Mouse (Mus musculus): ENCODE measurements around the gene Gm4491. TPM values are rescaled to one million over a fixed set of nuclear protein-coding genes. Genes with fewer than 3 reads are reported as not detected.
A peak's percentile ranks its signal among the peaks of the same experiment; 100 is the strongest.
"Not testable (repeated sequence)": the region's sequence is repeated elsewhere in the genome, so short reads cannot be mapped to it uniquely, and the experiment has no call there.

The Gm4491 gene
- polyA plus RNA-seq, 1 experiment, result not detected

DNA sequence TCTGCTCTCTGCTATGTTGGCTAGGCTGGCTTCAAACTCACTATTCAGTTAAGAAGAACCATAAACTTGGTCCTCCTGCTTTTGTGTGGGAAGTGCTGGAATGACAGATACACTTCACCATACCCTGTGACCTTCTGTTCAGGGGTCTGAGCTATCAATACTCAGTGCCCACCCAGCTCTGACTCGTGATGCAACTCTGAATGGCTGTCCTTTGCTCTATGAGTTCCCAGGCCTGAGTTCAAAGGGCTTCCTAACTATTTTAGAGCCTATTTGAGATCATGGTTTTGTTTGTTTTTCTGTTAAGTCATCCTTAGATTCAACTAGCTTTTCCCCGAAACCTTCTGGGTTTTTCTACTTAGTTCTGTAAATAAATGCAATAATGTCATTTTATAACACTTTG, 25.7 kb downstream of the Gm4491 start:
- Histone ChIP-seq H3K27ac (ENCODE audit: insufficient read depth, low read depth, low read length) (no peak overlapping the region), H3K4me3 (ENCODE audit: insufficient read depth, low read length) (no peak overlapping the region), H3K4me1 (ENCODE audit: control insufficient read depth, insufficient read depth, low read length) (no peaks in the 10 kb centered on the region)
- TF ChIP-seq CTCF (IDR thresholded peaks at IDR 0.05; ENCODE audit: low read depth, low read length), result no peak
- no peak for TF ChIP-seq POLR2A (IDR thresholded peaks at IDR 0.05; ENCODE audit: borderline replicate concordance, low read depth, low read length)

DNA sequence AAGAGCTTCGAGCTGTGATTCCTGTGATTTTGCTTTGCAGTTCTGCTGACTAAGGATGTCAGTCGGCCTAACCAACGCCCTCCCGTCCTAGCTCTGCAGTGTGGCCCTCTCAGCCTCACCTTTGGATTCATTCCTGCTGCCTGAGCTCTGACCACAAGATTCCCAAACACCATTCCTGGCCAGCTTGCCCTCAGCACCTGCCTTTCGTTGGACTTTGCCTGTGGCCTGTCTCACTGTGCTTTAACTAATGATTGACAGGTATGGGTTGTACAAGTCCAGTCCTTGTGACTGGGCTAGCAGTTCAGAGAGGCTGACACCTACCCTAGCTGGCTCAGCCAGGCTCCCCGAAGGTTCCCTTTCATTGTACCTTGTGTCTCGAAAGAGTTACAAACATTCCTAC, 26.6 kb downstream of the Gm4491 start:
- no peaks in the 10 kb centered on the region for H3K4me1 ChIP-seq (ENCODE audit: control insufficient read depth, insufficient read depth, low read length)
- no peak overlapping the region for H3K27ac ChIP-seq (ENCODE audit: insufficient read depth, low read depth, low read length)
- H3K4me3 ChIP-seq (ENCODE audit: insufficient read depth, low read length), result no peak overlapping the region
- TF ChIP-seq POLR2A (IDR thresholded peaks at IDR 0.05; ENCODE audit: borderline replicate concordance, low read depth, low read length) (no peak), CTCF (IDR thresholded peaks at IDR 0.05; ENCODE audit: low read depth, low read length) (no peak)

DNA sequence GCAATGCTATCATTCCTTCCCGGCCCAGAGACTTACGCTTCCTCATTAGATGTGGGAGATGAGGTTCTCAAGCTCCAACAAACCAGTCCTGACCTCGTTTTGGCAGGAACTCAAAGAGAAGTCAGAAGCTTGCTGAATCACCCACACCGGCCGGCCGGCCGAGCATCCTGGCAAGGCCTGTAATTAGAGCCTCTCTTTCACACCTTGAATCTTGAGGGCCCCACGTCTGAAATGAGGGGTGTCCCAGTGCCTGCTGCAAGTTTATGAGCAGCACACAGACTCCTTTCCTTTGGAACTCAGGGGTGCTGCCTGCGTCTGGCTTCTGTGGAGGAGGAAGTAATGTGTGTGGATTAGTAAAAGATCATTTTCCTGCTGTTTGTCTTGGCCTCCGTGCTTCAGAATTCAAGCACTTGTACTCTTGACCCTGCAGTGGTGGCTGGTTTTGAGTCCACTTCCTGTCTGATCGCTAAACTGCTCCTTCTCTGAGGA, 31.5 kb downstream of the Gm4491 start:
- no peak for TF ChIP-seq CTCF (IDR thresholded peaks at IDR 0.05; ENCODE audit: low read depth, low read length)
- no peak for TF ChIP-seq POLR2A (IDR thresholded peaks at IDR 0.05; ENCODE audit: borderline replicate concordance, low read depth, low read length)
- Histone ChIP-seq H3K4me3 (ENCODE audit: insufficient read depth, low read length) (no peak overlapping the region), H3K4me1 (ENCODE audit: control insufficient read depth, insufficient read depth, low read length) (no peaks in the 10 kb centered on the region), H3K27ac (ENCODE audit: insufficient read depth, low read depth, low read length) (no peak overlapping the region)

DNA sequence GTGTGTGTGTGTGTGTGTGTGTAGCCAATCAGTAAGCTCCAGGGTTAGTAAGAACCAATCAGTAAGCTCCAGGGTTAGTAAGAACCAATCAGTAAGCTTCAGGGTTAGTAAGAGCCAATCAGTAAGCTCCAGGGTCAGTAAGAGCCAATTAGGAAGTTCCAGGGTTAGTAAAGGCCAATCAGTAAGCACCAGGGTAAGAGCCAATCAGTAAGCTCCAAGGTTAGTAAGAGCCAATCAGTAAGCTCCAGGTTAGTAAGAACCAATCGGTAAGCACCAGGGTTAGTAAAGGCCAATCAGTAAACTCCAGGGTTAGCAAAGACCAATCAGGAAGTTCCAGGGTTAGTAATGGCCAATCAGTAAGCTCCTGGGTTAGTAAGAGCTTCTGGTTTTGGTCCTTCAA, 32.8 kb downstream of the Gm4491 start:
- no peaks in the 10 kb centered on the region for H3K4me1 ChIP-seq (ENCODE audit: control insufficient read depth, insufficient read depth, low read length)
- H3K4me3 ChIP-seq (ENCODE audit: insufficient read depth, low read length), result no peak overlapping the region
- H3K27ac ChIP-seq (ENCODE audit: insufficient read depth, low read depth, low read length), result no peak overlapping the region
- TF ChIP-seq CTCF (IDR thresholded peaks at IDR 0.05; ENCODE audit: low read depth, low read length) (no peak), POLR2A (IDR thresholded peaks at IDR 0.05; ENCODE audit: borderline replicate concordance, low read depth, low read length) (no peak)

DNA sequence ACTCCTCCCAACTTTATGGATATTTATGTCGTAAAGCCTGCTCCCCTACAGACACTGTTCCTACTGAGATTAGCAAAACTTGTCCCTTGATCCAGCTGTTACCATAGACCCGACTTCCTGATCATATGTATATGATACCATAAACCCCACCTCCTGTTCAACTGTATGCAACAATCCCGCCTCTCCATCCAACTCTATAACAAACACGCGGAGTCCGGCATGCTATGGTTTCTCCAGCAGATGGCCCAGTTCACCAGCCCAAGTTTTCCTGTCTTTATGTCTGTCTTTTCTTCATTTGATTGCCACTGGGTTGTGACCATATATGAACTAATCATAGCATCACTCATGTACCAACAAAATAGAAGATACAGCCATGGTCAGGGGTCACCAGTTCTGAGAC, 40.1 kb downstream of the Gm4491 start:
- Histone ChIP-seq H3K27ac (ENCODE audit: insufficient read depth, low read depth, low read length) (no peak overlapping the region), H3K4me1 (ENCODE audit: control insufficient read depth, insufficient read depth, low read length) (no peaks in the 10 kb centered on the region), H3K4me3 (ENCODE audit: insufficient read depth, low read length) (no peak overlapping the region)
- TF ChIP-seq CTCF (IDR thresholded peaks at IDR 0.05; ENCODE audit: low read depth, low read length) (no peak), POLR2A (IDR thresholded peaks at IDR 0.05; ENCODE audit: borderline replicate concordance, low read depth, low read length) (no peak)

DNA sequence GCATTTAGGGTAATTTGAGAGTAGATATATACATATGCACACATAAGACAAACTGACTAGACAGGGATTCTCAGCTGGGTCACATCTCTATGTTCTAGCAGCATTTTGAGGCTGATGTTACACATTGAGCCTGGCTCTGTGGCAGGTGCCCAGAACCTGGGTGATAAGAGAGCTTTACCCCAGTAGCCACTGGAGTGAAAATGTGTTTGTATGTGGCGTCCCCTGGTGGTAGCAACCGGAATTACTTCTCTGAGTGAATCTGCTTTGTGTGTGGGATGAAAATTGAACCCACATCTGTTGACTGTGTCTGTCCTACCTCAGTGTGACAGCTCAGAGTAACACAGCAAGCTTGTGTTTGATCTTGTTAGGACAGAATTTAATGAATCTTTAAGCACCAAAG, 45.8 kb downstream of the Gm4491 start:
- not testable (repeated sequence) for H3K4me1 ChIP-seq (ENCODE audit: control insufficient read depth, insufficient read depth, low read length); H3K4me3 ChIP-seq (ENCODE audit: insufficient read depth, low read length); H3K27ac ChIP-seq (ENCODE audit: insufficient read depth, low read depth, low read length)
- peak; percentile 78 for TF ChIP-seq CTCF (IDR thresholded peaks at IDR 0.05; ENCODE audit: low read depth, low read length)

DNA sequence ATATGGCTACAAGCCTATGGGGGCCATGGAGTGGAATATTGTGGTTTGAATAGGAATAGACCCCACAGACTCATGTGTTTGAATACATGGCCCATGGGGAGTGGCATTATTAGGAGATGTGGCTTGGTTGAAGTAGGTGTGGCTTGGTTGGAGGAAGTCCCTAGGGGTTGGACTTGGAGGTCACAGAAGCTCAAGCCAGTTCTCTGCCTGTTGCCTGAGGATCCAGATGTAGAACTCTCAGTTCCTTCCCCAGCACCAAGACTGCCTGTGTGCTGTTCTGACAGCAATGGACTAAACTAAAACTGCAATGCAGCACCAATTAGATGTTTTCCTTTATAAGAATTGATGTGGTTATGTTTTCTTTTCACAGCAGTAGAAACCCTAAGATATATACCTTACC, 49.6 kb downstream of the Gm4491 start:
- no peak for TF ChIP-seq CTCF (IDR thresholded peaks at IDR 0.05; ENCODE audit: low read depth, low read length)
- TF ChIP-seq POLR2A (IDR thresholded peaks at IDR 0.05; ENCODE audit: borderline replicate concordance, low read depth, low read length), result no peak
- Histone ChIP-seq H3K4me1 (ENCODE audit: control insufficient read depth, insufficient read depth, low read length) (no peaks in the 10 kb centered on the region), H3K4me3 (ENCODE audit: insufficient read depth, low read length) (no peak overlapping the region), H3K27ac (ENCODE audit: insufficient read depth, low read depth, low read length) (no peak overlapping the region)

Other genes starting within 250 kb of the Gm4491 start
- gene Zmym2, start 229.2 kb downstream of the Gm4491 start, polyA plus RNA-seq (2012; ENCODE audit: insufficient read depth, insufficient read length, missing spikeins), result 39.2 and 48.7 TPM in 2 replicates
- not detected in 2 replicates for gene Gja3, start 57.8 kb downstream of the Gm4491 start, polyA plus RNA-seq (2012; ENCODE audit: insufficient read depth, insufficient read length, missing spikeins)
- not detected in 2 replicates for gene Gjb2, start 11.2 kb downstream of the Gm4491 start, polyA plus RNA-seq (2012; ENCODE audit: insufficient read depth, insufficient read length, missing spikeins)
- gene Gjb6, start 17.7 kb upstream of the Gm4491 start, polyA plus RNA-seq (2012; ENCODE audit: insufficient read depth, insufficient read length, missing spikeins), result not detected in 2 replicates

Measured in bone marrow macrophage, adult 2 months (primary cell).